37 mouse cellular contexts compared by ENCODE assay signal in the genomic region with DNA sequence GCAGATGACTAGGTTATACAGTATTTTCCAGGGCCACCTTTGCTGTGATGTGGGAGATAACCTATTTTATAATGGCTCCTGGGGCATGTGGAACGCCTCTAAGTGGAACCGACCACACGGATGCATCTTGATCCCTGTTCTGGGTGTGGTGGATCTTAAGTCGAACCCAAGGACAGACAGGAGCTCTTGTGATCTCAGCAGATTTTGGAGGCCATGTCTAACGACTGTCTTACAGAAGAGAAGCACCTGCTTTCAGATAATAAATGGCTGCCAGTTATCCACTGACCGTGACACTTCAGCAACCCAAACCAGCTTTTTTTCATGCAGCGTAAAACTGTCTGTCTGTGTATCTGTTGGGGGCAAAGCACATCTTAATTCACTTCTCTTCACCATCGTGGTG. TPM values are rescaled to one million over a fixed set of nuclear protein-coding genes. Genes with fewer than 3 reads are reported as not detected.
"Had no signal": no experiment of that assay in that cellular context is flagged by ENCODE, and none has a peak within 500 bp of the region (broad histone marks: within the 10 kb centered on the region; RNA-seq: fewer than 3 reads in every experiment).

No protein-coding gene starts in this region.

- H3K27me3 ChIP-seq: embryonic facial prominence, embryonic 12.5 days; embryonic facial prominence, embryonic 13.5 days; embryonic facial prominence, embryonic 15.5 days; forebrain, embryonic 12.5 days; forebrain, embryonic 13.5 days; forebrain, embryonic 15.5 days had no signal

- H3K4me3 ChIP-seq: embryonic facial prominence, embryonic 10.5 days; embryonic facial prominence, embryonic 12.5 days; embryonic facial prominence, embryonic 13.5 days; embryonic facial prominence, embryonic 15.5 days; erythroblast, embryonic 14.5 days; forebrain, embryonic 10.5 days; forebrain, embryonic 12.5 days; forebrain, embryonic 13.5 days; forebrain, embryonic 15.5 days; gastrocnemius, adult 2 months; heart, adult 2 months had no signal

- DNase-seq: cerebellum, adult 2 months; cerebellum, adult 8-10 months; cerebellum, adult 9-10 months; cerebellum, adult 9-11 months; cerebellum, postnatal 10 days; cerebellum, postnatal 14 days; cerebellum, postnatal 25 days; cerebellum, postnatal 36 days; embryo, embryonic 11 days; forebrain, postnatal 0 days; gastrocnemius, adult 2 months; gastrocnemius, postnatal 10 days; gastrocnemius, postnatal 14 days; gastrocnemius, postnatal 25 days; gastrocnemius, postnatal 36 days; heart, adult 18-20 months; heart, adult 2 months had no signal

- H3K4me2 ChIP-seq: embryonic facial prominence, embryonic 12.5 days; embryonic facial prominence, embryonic 13.5 days; embryonic facial prominence, embryonic 15.5 days; forebrain, embryonic 12.5 days; forebrain, embryonic 13.5 days; forebrain, embryonic 15.5 days had no signal

- H3K27ac ChIP-seq: embryonic facial prominence, embryonic 10.5 days; embryonic facial prominence, embryonic 12.5 days; embryonic facial prominence, embryonic 13.5 days; embryonic facial prominence, embryonic 15.5 days; forebrain, embryonic 10.5 days; forebrain, embryonic 12.5 days; forebrain, embryonic 13.5 days; forebrain, embryonic 15.5 days; gastrocnemius, adult 2 months; heart, adult 2 months had no signal

- H3K4me1 ChIP-seq: embryonic facial prominence, embryonic 10.5 days; embryonic facial prominence, embryonic 12.5 days; embryonic facial prominence, embryonic 13.5 days; embryonic facial prominence, embryonic 15.5 days; forebrain, embryonic 10.5 days; forebrain, embryonic 12.5 days; forebrain, embryonic 13.5 days; forebrain, embryonic 15.5 days had no signal

- H3K9me3 ChIP-seq: embryonic facial prominence, embryonic 10.5 days; embryonic facial prominence, embryonic 12.5 days; embryonic facial prominence, embryonic 13.5 days; embryonic facial prominence, embryonic 15.5 days; forebrain, embryonic 10.5 days; forebrain, embryonic 12.5 days; forebrain, embryonic 13.5 days; forebrain, embryonic 15.5 days had no signal

- ATAC-seq: forebrain, embryonic 13.5 days; forebrain, embryonic 14.5 days; forebrain, embryonic 15.5 days; forebrain, embryonic 16.5 days; forebrain, postnatal 0 days had no signal

- H3K9ac ChIP-seq: embryonic facial prominence, embryonic 12.5 days; embryonic facial prominence, embryonic 13.5 days; embryonic facial prominence, embryonic 15.5 days; forebrain, embryonic 12.5 days; forebrain, embryonic 13.5 days; forebrain, embryonic 15.5 days; forebrain, postnatal 0 days had no signal

RNA-seq across cellular contexts. Expression of a gene that starts 57.5 kb away (rescaled TPM):
- total RNA-seq: common myeloid progenitor, adult 5-6 weeks; gastrocnemius, adult 18-20 months; gastrocnemius, adult 2 months; gastrocnemius, adult 8-10 months; gastrocnemius, postnatal 10 days; gastrocnemius, postnatal 14 days; gastrocnemius, postnatal 25 days; gastrocnemius, postnatal 36 days; gastrocnemius, postnatal 4 days; granulocyte monocyte progenitor cell, adult 5-6 weeks; heart, adult 18-20 months; heart, adult 2 months; heart, adult 8-10 months had no signal
- polyA plus RNA-seq: cerebellum, adult 2 months; cortical plate, adult 2 months; erythroblast, embryonic 14.5 days; forebrain, embryonic 12.5 days; forebrain, embryonic 16.5 days; frontal cortex, adult 2 months; gonadal fat pad, adult 2 months; heart, adult 2 months had no signal
